In the genomic region with DNA sequence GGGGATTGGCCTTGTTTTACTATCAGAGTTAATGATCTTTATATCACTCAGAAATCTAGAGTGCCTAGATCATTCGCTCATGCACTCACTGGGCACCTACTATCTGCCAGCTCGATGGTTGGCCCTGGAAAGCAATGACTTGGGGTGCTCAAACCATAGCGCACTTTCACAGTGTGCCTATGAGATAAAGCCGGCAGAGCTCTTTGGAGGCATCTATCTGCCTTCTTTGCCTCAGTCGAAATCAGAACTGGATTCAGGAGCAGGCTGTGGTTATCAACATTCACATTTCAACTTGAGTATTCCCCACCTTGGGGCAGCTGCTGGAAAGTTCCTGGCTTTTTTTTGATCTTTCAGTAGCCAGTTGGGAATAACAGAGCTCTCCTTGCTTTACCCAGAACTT, we compare ENCODE assay signal across 44 mouse cellular contexts. TPM values are rescaled to one million over a fixed set of nuclear protein-coding genes. Genes with fewer than 3 reads are reported as not detected.
"Had no signal": no experiment of that assay in that cellular context is flagged by ENCODE, and none has a peak within 500 bp of the region (broad histone marks: within the 10 kb centered on the region; RNA-seq: fewer than 3 reads in every experiment).

No protein-coding gene starts in this region.

- H3K36me3 ChIP-seq: limb, embryonic 10.5 days; limb, embryonic 12.5 days; limb, embryonic 13.5 days; limb, embryonic 15.5 days; liver, embryonic 12.5 days; liver, embryonic 13.5 days; liver, embryonic 15.5 days; lung, embryonic 15.5 days; midbrain, embryonic 10.5 days; midbrain, embryonic 12.5 days; midbrain, embryonic 13.5 days; midbrain, embryonic 15.5 days; neural tube, embryonic 12.5 days had no signal

- H3K27ac ChIP-seq: left cerebral cortex, adult 2 months; limb, embryonic 10.5 days; limb, embryonic 12.5 days; limb, embryonic 13.5 days; limb, embryonic 15.5 days; liver, embryonic 12.5 days; liver, embryonic 13.5 days; liver, embryonic 14.5 days; liver, embryonic 15.5 days; lung, embryonic 15.5 days; macrophage; midbrain, embryonic 10.5 days; midbrain, embryonic 12.5 days; midbrain, embryonic 13.5 days; midbrain, embryonic 15.5 days; neural tube, embryonic 12.5 days had no signal

- H3K4me2 ChIP-seq: limb, embryonic 12.5 days; limb, embryonic 13.5 days; limb, embryonic 15.5 days; liver, embryonic 11.5 days; liver, embryonic 12.5 days; liver, embryonic 13.5 days; liver, embryonic 15.5 days; lung, embryonic 14.5 days; lung, embryonic 15.5 days; midbrain, embryonic 12.5 days; midbrain, embryonic 13.5 days; midbrain, embryonic 15.5 days; neural tube, embryonic 12.5 days had no signal

- H3K9me3 ChIP-seq: limb, embryonic 10.5 days; limb, embryonic 12.5 days; limb, embryonic 13.5 days; limb, embryonic 15.5 days; liver, embryonic 12.5 days; liver, embryonic 13.5 days; liver, embryonic 15.5 days; lung, embryonic 15.5 days; megakaryocyte, embryonic 14.5 days; midbrain, embryonic 10.5 days; midbrain, embryonic 12.5 days; midbrain, embryonic 13.5 days; midbrain, embryonic 15.5 days; neural tube, embryonic 12.5 days had no signal

- H3K4me3 ChIP-seq: left cerebral cortex, adult 2 months; limb, embryonic 10.5 days; limb, embryonic 12.5 days; limb, embryonic 13.5 days; limb, embryonic 15.5 days; liver, embryonic 12.5 days; liver, embryonic 13.5 days; liver, embryonic 15.5 days; lung, embryonic 15.5 days; megakaryocyte, embryonic 14.5 days; midbrain, embryonic 10.5 days; midbrain, embryonic 12.5 days; midbrain, embryonic 13.5 days; midbrain, embryonic 15.5 days; myocyte; neural tube, embryonic 12.5 days had no signal

- DNase-seq: left cerebral cortex, postnatal 4 days; liver; liver, embryonic 13.5 days; liver, postnatal 0 days; lung, adult 18-20 months; lung, adult 2 months; lung, embryonic 14.5 days; lung, postnatal 10 days; lung, postnatal 14 days; lung, postnatal 36 days; lung, postnatal 4 days had no signal

- ATAC-seq: liver, embryonic 12.5 days; liver, postnatal 0 days; lung, postnatal 0 days; midbrain, embryonic 13.5 days; midbrain, embryonic 15.5 days; midbrain, embryonic 16.5 days had no signal

- H3K9ac ChIP-seq: limb, embryonic 12.5 days; limb, embryonic 13.5 days; limb, embryonic 15.5 days; liver, embryonic 12.5 days; liver, embryonic 13.5 days; liver, embryonic 14.5 days; liver, embryonic 15.5 days; liver, postnatal 0 days; lung, embryonic 14.5 days; lung, embryonic 15.5 days; midbrain, embryonic 12.5 days; midbrain, embryonic 13.5 days; midbrain, embryonic 15.5 days; neural tube, embryonic 12.5 days had no signal

RNA-seq across cellular contexts. Expression of a gene that starts 3.6 kb away (rescaled TPM):
- total RNA-seq: left cerebral cortex, adult 2 months; left cerebral cortex, adult 8-10 months; left cerebral cortex, postnatal 14 days; left cerebral cortex, postnatal 25 days; left cerebral cortex, postnatal 36 days; liver, adult 2 months; megakaryocyte progenitor cell, adult 5-6 weeks; megakaryocyte, adult 5-6 weeks; megakaryocyte-erythroid progenitor cell, adult 5-6 weeks; monocyte, adult 5-6 weeks had no signal
- polyA plus RNA-seq: limb, embryonic 10.5 days; limb, embryonic 11.5 days; limb, embryonic 12.5 days; limb, embryonic 14.5 days; liver, adult 2 months; liver, embryonic 11.5 days; liver, embryonic 12.5 days; liver, embryonic 13.5 days; liver, embryonic 14.5 days; liver, embryonic 15.5 days; liver, embryonic 16.5 days; liver, postnatal 0 days; lung, adult 2 months; lung, embryonic 15.5 days; lung, embryonic 16.5 days; lung, postnatal 0 days; macrophage had no signal
